Mouse (Mus musculus) limb, embryonic 12.5 days (tissue): Measurements from ENCODE around the gene Tcte2. TPM values are rescaled to one million over a fixed set of nuclear protein-coding genes. Genes with fewer than 3 reads are reported as not detected.
"Not testable (repeated sequence)": the region's sequence is repeated elsewhere in the genome, so short reads cannot be mapped to it uniquely, and the experiment has no call there.

Experiments
- ATAC-seq: fragments of 200-750 bp; cut with Nextera tagmentation; 2 replicates; pipeline ENCODE4 v1.8.0; 2017; ENCODE audit warnings: low read depth, moderate TSS enrichment; ENCODE audit not compliant: insufficient number of reproducible peaks, insufficient read depth, low FRiP score, low TSS enrichment
- H3K27ac ChIP-seq: fragments of 300-500 bp; sonication (generic); 2 replicates; pipeline ENCODE4 v1.5.1; 2016; ENCODE audit warnings: mild to moderate bottlenecking, moderate library complexity
- H3K27me3 ChIP-seq: fragments of 300-500 bp; sonication (generic); 2 replicates; pipeline ENCODE4 v1.6.1; 2016; ENCODE audit warnings: mild to moderate bottlenecking, moderate library complexity
- H3K36me3 ChIP-seq: fragments of 300-500 bp; sonication (generic); 2 replicates; pipeline ENCODE4 v1.6.1; 2016; ENCODE audit warnings: mild to moderate bottlenecking, moderate library complexity
- H3K4me1 ChIP-seq: fragments of 300-500 bp; sonication (generic); replicated peaks from 2 replicates; pipeline ENCODE4 v1.6.1; 2016
- H3K4me2 ChIP-seq: fragments of 300-500 bp; sonication (generic); 2 replicates; pipeline ENCODE4 v1.6.1; 2016; ENCODE audit warnings: mild to moderate bottlenecking, moderate library complexity
- H3K4me3 ChIP-seq: fragments of 300-500 bp; sonication (generic); replicated peaks from 2 replicates; pipeline ENCODE4 v1.5.1; 2016; ENCODE audit warnings: mild to moderate bottlenecking
- H3K9ac ChIP-seq: fragments of 300-500 bp; sonication (generic); replicated peaks from 2 replicates; pipeline ENCODE4 v1.6.1; 2016; ENCODE audit warnings: mild to moderate bottlenecking, moderate library complexity
- H3K9me3 ChIP-seq: fragments of 300-500 bp; sonication (generic); 2 replicates; pipeline ENCODE4 v1.6.1; 2016; ENCODE audit warnings: mild to moderate bottlenecking, moderate library complexity
- WGBS: fragments of 180-500 bp; shearing (Covaris S2); methylation state at CpG from one replicate; pipeline ENCODE4 v1.1.7; 2016; 5-methylcytosine and 5-hydroxymethylcytosine counted together
- polyA plus RNA-seq: library from polyadenylated mRNA; unstranded; fragments of >200 nt; fragmentation: Nextera tagmentation; extraction: Ambion mirVana; gene quantifications from 2 replicates; pipeline ENCODE4 v1.2.1, GENCODE M21; 2016

The Tcte2 gene
- polyA plus RNA-seq, 1 experiment from 2014 or later, result 5.7 TPM

DNA sequence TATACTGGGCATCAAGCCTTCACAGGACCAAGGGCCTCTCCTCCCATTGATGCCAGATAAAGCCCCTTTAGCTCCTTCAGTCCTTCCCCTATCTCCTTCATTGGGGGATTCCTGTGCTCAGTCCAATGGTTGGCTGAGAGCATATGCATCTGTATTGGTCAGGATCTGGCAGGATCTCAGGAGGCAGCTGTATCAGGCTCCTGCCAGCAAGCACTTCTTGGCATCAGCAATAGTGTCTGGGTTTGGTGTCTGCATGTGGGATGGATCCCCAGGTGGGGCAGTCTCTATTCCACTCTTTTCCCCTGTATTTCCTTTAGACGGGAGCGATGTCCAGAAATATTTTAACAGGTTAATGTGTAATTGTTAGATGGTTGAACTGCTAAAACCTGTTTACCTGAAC, 3.3 kb upstream of the Tcte2 start:
- WGBS, result 84% methylated on average over 2 of the region's 2 CpGs
- H3K36me3 ChIP-seq, H3K9ac ChIP-seq, H3K27me3 ChIP-seq, H3K4me3 ChIP-seq, H3K4me2 ChIP-seq, H3K9me3 ChIP-seq, H3K4me1 ChIP-seq, H3K27ac ChIP-seq, ATAC-seq: not testable (repeated sequence)

DNA sequence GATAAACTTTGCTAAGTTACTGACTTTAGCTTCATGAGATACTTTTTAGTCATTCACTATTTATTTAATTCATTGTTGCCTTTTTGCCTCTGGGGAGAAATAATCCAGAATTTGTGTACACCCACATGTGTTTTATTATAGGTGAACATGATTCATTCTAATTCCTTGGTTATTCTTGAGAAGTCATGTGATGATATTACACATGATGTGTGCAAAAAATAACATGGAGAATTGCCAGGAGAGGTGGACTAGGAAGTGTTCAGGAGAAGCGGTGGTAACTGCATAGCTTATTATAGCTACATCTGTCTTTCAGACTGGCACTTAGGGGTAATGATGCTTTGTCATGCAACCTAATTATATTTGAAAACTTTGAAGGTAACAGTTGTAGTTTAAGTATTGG, 2.2 kb upstream of the Tcte2 start:
- Histone ChIP-seq H3K4me2 (no peak overlapping the region), H3K36me3 (no peaks in the 10 kb centered on the region), H3K27ac (no peak overlapping the region), H3K4me1 (peaks cover 16% of the 10 kb centered on the region), H3K9ac (no peak overlapping the region), H3K27me3 (no peaks in the 10 kb centered on the region), H3K4me3 (no peak overlapping the region), H3K9me3 (no peaks in the 10 kb centered on the region)
- WGBS, result 95% methylated on average over 1 of the region's 1 CpGs
- no peak for ATAC-seq

GRCm38 (mm10) chr17:13760675-13761178, 898 bp downstream of the Tcte2 start:
- Histone ChIP-seq H3K4me3 (peak overlapping the region; percentile 95), H3K9ac (peak overlapping the region; percentile 84), H3K27me3 (no peaks in the 10 kb centered on the region), H3K4me2 (peak overlapping the region; percentile 99), H3K36me3 (no peaks in the 10 kb centered on the region), H3K4me1 (peaks cover 18% of the 10 kb centered on the region), H3K9me3 (no peaks in the 10 kb centered on the region), H3K27ac (peak overlapping the region; percentile 75)
- peak; percentile 24 for ATAC-seq
- under 1% methylated on average over 51 of the region's 72 CpGs for WGBS

- H3K36me3 ChIP-seq, result no peaks in the 10 kb centered on the region
- peaks cover 18% of the 10 kb centered on the region for H3K4me1 ChIP-seq
- H3K4me3 ChIP-seq, result peak within 1 kb of the TSS; percentile 95
- peak; percentile 92 for ATAC-seq
- peak within 1 kb of the TSS; percentile 99 for H3K4me2 ChIP-seq
- H3K9ac ChIP-seq, result peak within 1 kb of the TSS; percentile 84
- H3K9me3 ChIP-seq, result no peaks in the 10 kb centered on the region
- WGBS, result 1% methylated on average over 89 of the region's 108 CpGs
- no peaks in the 10 kb centered on the region for H3K27me3 ChIP-seq
- peak within 1 kb of the TSS; percentile 84 for H3K27ac ChIP-seq
These were observed 1.6 kb downstream of the Tcte2 start, which contains the start of gene Afdn for GRCm38 (mm10) chr17:13759853-13760627. Gene Afdn, plus strand, starts transcription at chr17:13760539.

DNA sequence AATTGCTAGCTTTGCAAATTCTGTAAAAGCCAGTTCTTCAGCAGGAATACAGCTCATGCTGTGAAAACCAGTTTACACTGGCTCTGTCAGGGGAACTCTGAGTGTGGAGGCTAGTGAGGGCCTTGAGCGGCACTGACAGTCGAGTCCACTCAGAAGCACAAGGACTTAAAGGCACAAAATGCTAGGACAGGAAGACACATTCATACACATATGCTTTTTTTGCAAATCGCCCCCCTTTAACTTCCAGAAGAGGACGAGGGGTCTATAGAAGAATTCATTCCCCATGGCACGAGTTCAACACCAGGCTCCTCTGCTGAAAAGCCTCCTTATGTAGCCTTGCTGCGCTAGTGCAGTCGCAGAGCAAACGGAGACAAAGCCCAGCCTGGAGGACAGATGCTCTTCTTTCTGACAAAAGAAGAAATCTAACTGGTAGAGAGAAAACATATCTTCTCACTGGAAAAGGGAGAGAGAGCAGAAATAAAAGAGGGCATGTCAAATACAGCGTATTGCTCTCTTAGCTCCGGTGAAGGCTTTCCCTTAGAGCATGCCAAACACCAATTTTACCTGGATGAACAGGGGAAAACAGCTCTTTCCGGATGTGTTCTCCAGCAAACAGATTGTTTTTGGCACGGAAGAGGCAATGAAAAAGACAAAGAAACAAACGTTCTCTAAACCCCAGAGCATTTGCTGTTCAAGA, 2.3 kb downstream of the Tcte2 start:
- Histone ChIP-seq H3K4me1 (peaks cover 18% of the 10 kb centered on the region), H3K36me3 (no peaks in the 10 kb centered on the region), H3K9ac (peak overlapping the region; percentile 84), H3K4me2 (peak overlapping the region; percentile 60), H3K27ac (peak overlapping the region; percentile 84), H3K27me3 (no peaks in the 10 kb centered on the region), H3K4me3 (peak overlapping the region; percentile 95), H3K9me3 (no peaks in the 10 kb centered on the region)
- WGBS, result 14% methylated on average over 13 of the region's 13 CpGs
- ATAC-seq, result no peak

DNA sequence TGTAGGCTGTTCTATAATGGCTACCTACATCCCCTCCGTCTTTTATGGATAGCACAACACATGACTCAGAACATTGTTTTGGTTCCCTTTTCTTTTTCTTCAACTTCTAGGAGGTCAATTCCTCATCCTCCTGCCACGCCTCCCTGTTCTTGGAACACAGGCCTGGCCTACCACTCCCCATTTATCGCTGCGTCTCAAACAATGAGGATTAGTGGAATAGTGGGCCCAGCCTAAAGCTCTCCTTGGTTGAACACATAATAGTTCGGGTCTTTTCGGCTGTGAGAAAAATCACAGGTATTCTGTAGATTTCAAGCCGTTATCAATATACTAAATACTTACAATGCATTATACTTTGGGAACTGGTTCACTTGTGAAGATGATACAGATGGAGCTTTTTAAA, 3.0 kb downstream of the Tcte2 start:
- no peak overlapping the region; the same call in 1 of the 2 replicates for H3K27ac ChIP-seq
- no peak overlapping the region for H3K4me3 ChIP-seq

GRCm38 (mm10) chr17:13754940-13755339, 6.7 kb downstream of the Tcte2 start:
- 77% methylated on average over 6 of the region's 6 CpGs for WGBS
- H3K4me2 ChIP-seq, result no peak overlapping the region
- H3K4me1 ChIP-seq, result peaks cover 14% of the 10 kb centered on the region
- no peaks in the 10 kb centered on the region for H3K9me3 ChIP-seq
- H3K27me3 ChIP-seq, result no peaks in the 10 kb centered on the region
- no peak for ATAC-seq
- H3K4me3 ChIP-seq, result no peak overlapping the region
- H3K9ac ChIP-seq, result no peak overlapping the region
- no peak overlapping the region for H3K27ac ChIP-seq
- no peaks in the 10 kb centered on the region for H3K36me3 ChIP-seq

More for the DNA sequence above, 3.0 kb downstream of the Tcte2 start:
- WGBS, result 91% methylated on average over 7 of the region's 7 CpGs
- no peak for ATAC-seq
- no peak overlapping the region for H3K9ac ChIP-seq
- peaks cover 18% of the 10 kb centered on the region for H3K4me1 ChIP-seq
- H3K36me3 ChIP-seq, result no peaks in the 10 kb centered on the region
- peak overlapping the region; percentile 60 for H3K4me2 ChIP-seq
- no peaks in the 10 kb centered on the region for H3K27me3 ChIP-seq
- H3K9me3 ChIP-seq, result no peaks in the 10 kb centered on the region

- Histone ChIP-seq H3K36me3 (no peaks in the 10 kb centered on the region), H3K4me3 (no peak overlapping the region), H3K9me3 (no peaks in the 10 kb centered on the region), H3K9ac (no peak overlapping the region), H3K4me2 (no peak overlapping the region), H3K27ac (no peak overlapping the region), H3K4me1 (peaks cover 7% of the 10 kb centered on the region), H3K27me3 (no peaks in the 10 kb centered on the region)
- ATAC-seq, result no peak
- 87% methylated on average over 4 of the region's 4 CpGs for WGBS
These were observed 7.7 kb downstream of the Tcte2 start for GRCm38 (mm10) chr17:13753918-13754317.

- H3K9ac ChIP-seq, result no peak overlapping the region
- H3K4me2 ChIP-seq, result no peak overlapping the region
- ATAC-seq, result no peak
- H3K4me1 ChIP-seq, result peaks cover 17% of the 10 kb centered on the region
- 85% methylated on average over 4 of the region's 4 CpGs for WGBS
- no peaks in the 10 kb centered on the region for H3K9me3 ChIP-seq
- H3K27me3 ChIP-seq, result no peaks in the 10 kb centered on the region
- H3K36me3 ChIP-seq, result no peaks in the 10 kb centered on the region
- H3K4me3 ChIP-seq, result no peak overlapping the region
- no peak overlapping the region for H3K27ac ChIP-seq
These were observed 12.6 kb downstream of the Tcte2 start for GRCm38 (mm10) chr17:13749027-13749426.

- H3K4me1 ChIP-seq, result peaks cover 31% of the 10 kb centered on the region
- no peak overlapping the region for H3K27ac ChIP-seq
- H3K4me3 ChIP-seq, result no peak overlapping the region
- no peak overlapping the region for H3K9ac ChIP-seq
- ATAC-seq, result no peak
- H3K9me3 ChIP-seq, result no peaks in the 10 kb centered on the region
- no peaks in the 10 kb centered on the region for H3K36me3 ChIP-seq
- no peaks in the 10 kb centered on the region for H3K27me3 ChIP-seq
- 88% methylated on average over 9 of the region's 9 CpGs for WGBS
- H3K4me2 ChIP-seq, result no peak overlapping the region
These were observed 13.9 kb downstream of the Tcte2 start for GRCm38 (mm10) chr17:13747681-13748080.

DNA sequence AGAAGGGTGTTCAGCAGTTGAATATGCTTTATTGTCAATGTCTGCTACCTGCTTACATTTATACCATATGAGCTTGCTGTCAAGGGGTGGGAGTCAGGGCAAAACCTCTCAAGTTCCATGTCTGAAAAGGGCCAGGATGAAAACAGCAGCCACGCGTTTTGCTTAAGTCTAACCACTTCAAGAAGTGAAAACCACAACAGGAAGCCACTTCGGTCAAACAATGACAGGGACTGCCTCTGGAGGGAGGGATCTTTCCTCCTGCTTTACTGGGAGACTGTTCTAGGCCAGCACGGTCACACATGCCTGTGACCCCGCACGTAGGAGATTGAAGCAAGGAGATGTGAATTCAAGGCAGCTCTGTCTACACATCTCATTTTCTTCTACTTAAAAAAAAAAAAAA, 15.3 kb downstream of the Tcte2 start:
- H3K4me1 ChIP-seq, result peaks cover 38% of the 10 kb centered on the region
- no peak overlapping the region for H3K4me2 ChIP-seq
- H3K27me3 ChIP-seq, result no peaks in the 10 kb centered on the region
- H3K27ac ChIP-seq, result no peak overlapping the region
- no peak overlapping the region for H3K9ac ChIP-seq
- ATAC-seq, result no peak
- WGBS, result 80% methylated on average over 6 of the region's 6 CpGs
- H3K4me3 ChIP-seq, result no peak overlapping the region
- no peaks in the 10 kb centered on the region for H3K9me3 ChIP-seq
- H3K36me3 ChIP-seq, result no peaks in the 10 kb centered on the region
